Mouse (Mus musculus) frontal cortex, postnatal 14 days (tissue): Measurements from ENCODE around the gene Pllp.

Experiments used
- DNase-seq, 2 experiments: peaks; one replicate each; pipeline ENCODE4 v3.0.0; 2022; ENCODE audit warnings: low spot score in 2 of 2

The Pllp gene

GRCm38 (mm10) chr8:94649496-94649895 is 46.6 kb downstream of the Pllp start:
- DNase-seq: no peak

GRCm38 (mm10) chr8:94646165-94646564 is 49.9 kb downstream of the Pllp start:
- no peak for DNase-seq

- DNase-seq: no peak
These were observed 50.9 kb downstream of the Pllp start for GRCm38 (mm10) chr8:94645202-94645601.

GRCm38 (mm10) chr8:94641938-94642337 is 54.1 kb downstream of the Pllp start:
- DNase-seq: no peak

- DNase-seq: no peak
These were observed 54.9 kb downstream of the Pllp start for GRCm38 (mm10) chr8:94641183-94641582.

- no peak for DNase-seq
These were observed 61.9 kb downstream of the Pllp start for GRCm38 (mm10) chr8:94634211-94634610.

GRCm38 (mm10) chr8:94633564-94634194 is 62.4 kb downstream of the Pllp start:
- no peak for DNase-seq
